20 mouse cellular contexts compared by ENCODE assay signal in genomic region chr11:107431197-107431965, GRCm38 (mm10). TPM values are rescaled to one million over a fixed set of nuclear protein-coding genes. Genes with fewer than 3 reads are reported as not detected.
DNase-seq lines count a peak whose midpoint lies in the region; ATAC-seq and TF ChIP-seq lines count a peak whose summit lies in the region.
"Had no signal": no experiment of that assay in that cellular context is flagged by ENCODE, and none has a peak within 500 bp of the region (broad histone marks: within the 10 kb centered on the region; RNA-seq: fewer than 3 reads in every experiment).

No protein-coding gene starts in this region.

- no peaks in the 10 kb centered on the region for H3K9me3 ChIP-seq in neural tube, embryonic 15.5 days (replicated peaks)
- H3K9me3 ChIP-seq in liver, postnatal 0 days (ENCODE audit: low read length) = no peaks in the 10 kb centered on the region
- H3K9me3 ChIP-seq: forebrain, embryonic 12.5 days; G1E; hindbrain, embryonic 15.5 days had no signal

- peak; percentile 79 for DNase-seq in kidney, adult 2 months
- DNase-seq in kidney, postnatal 10 days = no peak
- DNase-seq in neural tube, embryonic 10.5 days (ENCODE audit: extremely low spot score, low spot score) = no peak
- DNase-seq in fat pad, adult 2 months (ENCODE audit: extremely low read depth, low read depth, low spot score) = peak; percentile 43
- DNase-seq in liver, postnatal 0 days = no peak
- DNase-seq in cerebellum, postnatal 4 days (ENCODE audit: low spot score in 2 of 2) = no peak
- DNase-seq in gastrocnemius, adult 2 months = no peak
- DNase-seq: adrenal gland, adult 2 months; cerebellum, adult 8-10 months; heart, postnatal 14 days; lung, postnatal 10 days; right cerebral cortex, postnatal 14 days; thymus, postnatal 25 days had no signal

- no peak overlapping the region for H3K4me3 ChIP-seq in kidney, adult 2 months (ENCODE audit: insufficient read depth, low read depth, low read length)
- H3K4me3 ChIP-seq in neural tube, embryonic 15.5 days (replicated peaks) = no peak overlapping the region
- no peak overlapping the region for H3K4me3 ChIP-seq in liver, postnatal 0 days (ENCODE audit: low read depth, low read length)
- no peak overlapping the region for H3K4me3 ChIP-seq in gastrocnemius, adult 2 months
- H3K4me3 ChIP-seq: forebrain, embryonic 12.5 days; hindbrain, embryonic 15.5 days; neural tube, embryonic 12.5 days had no signal

- no peak for TF ChIP-seq EP300 in liver, postnatal 0 days (IDR thresholded peaks at IDR 0.05; ENCODE audit: low read depth)

- no peaks in the 10 kb centered on the region for H3K27me3 ChIP-seq in kidney, adult 2 months (replicated peaks; ENCODE audit: control insufficient read depth, insufficient read depth, low read length)
- H3K27me3 ChIP-seq in neural tube, embryonic 15.5 days (replicated peaks) = no peaks in the 10 kb centered on the region
- no peaks in the 10 kb centered on the region for H3K27me3 ChIP-seq in liver, postnatal 0 days (ENCODE audit: insufficient read depth, low read length)
- H3K27me3 ChIP-seq: forebrain, embryonic 12.5 days; hindbrain, embryonic 15.5 days; neural tube, embryonic 12.5 days had no signal

- no peak for TF ChIP-seq POLR2A in kidney, adult 2 months (IDR thresholded peaks at IDR 0.05; ENCODE audit: low read depth, low read length)

- intact Hi-C loops in gastrocnemius, adult 2 months (cut with DNase I) = no loop called here

- H3K9ac ChIP-seq in neural tube, embryonic 15.5 days (replicated peaks) = no peak overlapping the region
- H3K9ac ChIP-seq in liver, postnatal 0 days (replicated peaks) = no peak overlapping the region
- H3K9ac ChIP-seq: forebrain, embryonic 12.5 days; hindbrain, embryonic 15.5 days; neural tube, embryonic 12.5 days had no signal

- peaks cover 15% of the 10 kb centered on the region; the same call in 1 of the 2 replicates for H3K4me1 ChIP-seq in kidney, adult 2 months (ENCODE audit: control insufficient read depth, insufficient read depth, low read length)
- H3K4me1 ChIP-seq in neural tube, embryonic 15.5 days = peaks cover 15% of the 10 kb centered on the region; the same call in 1 of the 2 replicates
- H3K4me1 ChIP-seq in liver, postnatal 0 days (ENCODE audit: insufficient read depth) = peaks cover 11% of the 10 kb centered on the region

- no peak overlapping the region for H3K4me2 ChIP-seq in neural tube, embryonic 15.5 days
- H3K4me2 ChIP-seq in liver, postnatal 0 days (ENCODE audit: low read depth, low read length) = no peak overlapping the region
- H3K4me2 ChIP-seq: forebrain, embryonic 12.5 days; heart, embryonic 11.5 days; hindbrain, embryonic 15.5 days; neural tube, embryonic 12.5 days had no signal

- TF ChIP-seq CTCF in kidney, adult 2 months (conservative IDR thresholded peaks at IDR 0.05; ENCODE audit: insufficient read depth, insufficient read length, low read depth, low read length) = no peak
- no peak for TF ChIP-seq CTCF in liver, postnatal 0 days (IDR thresholded peaks at IDR 0.05; ENCODE audit: low read depth)
- TF ChIP-seq CTCF in gastrocnemius, adult 2 months (IDR thresholded peaks at IDR 0.05) = no peak

- H3K27ac ChIP-seq in kidney, adult 2 months (ENCODE audit: insufficient read depth, low read depth, low read length) = peak overlapping the region; percentile 87
- H3K27ac ChIP-seq in neural tube, embryonic 15.5 days (replicated peaks) = 0 out of 2 replicates have a peak overlapping the region, but pooled peaks have one; percentile 37
- H3K27ac ChIP-seq in liver, postnatal 0 days (ENCODE audit: low read depth) = peak overlapping the region; percentile 75
- no peak overlapping the region for H3K27ac ChIP-seq in gastrocnemius, adult 2 months
- H3K27ac ChIP-seq: forebrain, embryonic 12.5 days; hindbrain, embryonic 15.5 days; neural tube, embryonic 12.5 days had no signal

- no peak for ATAC-seq in neural tube, embryonic 15.5 days (ENCODE audit: low FRiP score)
- ATAC-seq in liver, postnatal 0 days = peak; percentile 66
- ATAC-seq: intestine, embryonic 16.5 days had no signal

- H3K36me3 ChIP-seq in kidney, adult 2 months (ENCODE audit: control insufficient read depth, insufficient read depth, low read length) = no peaks in the 10 kb centered on the region
- no peaks in the 10 kb centered on the region for H3K36me3 ChIP-seq in neural tube, embryonic 15.5 days
- H3K36me3 ChIP-seq in liver, postnatal 0 days (replicated peaks; ENCODE audit: insufficient read depth, low read length) = no peaks in the 10 kb centered on the region
- H3K36me3 ChIP-seq: forebrain, embryonic 12.5 days; hindbrain, embryonic 15.5 days; neural tube, embryonic 12.5 days had no signal

- 48% methylated on average over 7 of the region's 7 CpGs for WGBS in kidney, adult 2 months
- WGBS in neural tube, embryonic 15.5 days = 85% methylated on average over 7 of the region's 7 CpGs
- WGBS in liver, postnatal 0 days (ENCODE audit: insufficient replicate concordance) = 55% methylated on average over 7 of the region's 7 CpGs

RNA-seq across cellular contexts. Expression of gene Pitpnc1, which starts 39.1 kb away (rescaled TPM):
- polyA plus RNA-seq in kidney, adult 2 months (2012; rRNA removed) = 15.0 and 18.5 TPM in 2 replicates
- 42.0 and 45.0 TPM in 2 replicates for polyA plus RNA-seq in neural tube, embryonic 15.5 days (2015; fragmentation: Nextera tagmentation; extraction: Ambion mirVana)
- polyA plus RNA-seq in liver, postnatal 0 days (2015; fragmentation: Nextera tagmentation; extraction: Ambion mirVana) = 6.8 and 9.1 TPM in 2 replicates
- total RNA-seq in gastrocnemius, adult 2 months (2021) = 100 to 1,000 TPM in 1 of 2 experiments, 10 to 100 TPM in 1; 59.4 to 114 TPM

RNA-seq across cellular contexts. Expression of gene Psmd12, which starts 47.9 kb away (rescaled TPM):
- 15.1 and 19.9 TPM in 2 replicates for polyA plus RNA-seq in kidney, adult 2 months (2012; rRNA removed)
- 151 and 162 TPM in 2 replicates for polyA plus RNA-seq in neural tube, embryonic 15.5 days (2015; fragmentation: Nextera tagmentation; extraction: Ambion mirVana)
- 78.8 and 79.6 TPM in 2 replicates for polyA plus RNA-seq in liver, postnatal 0 days (2015; fragmentation: Nextera tagmentation; extraction: Ambion mirVana)
- 100 to 1,000 TPM; 105 to 106 TPM for total RNA-seq in gastrocnemius, adult 2 months (2021)

Comparison
In these comparisons a context has a peak if more than half of its experiments do, and no peak if none do; other contexts are left out.
1. DNase-seq: peak in kidney, adult 2 months (single experiment) and fat pad, adult 2 months (single experiment); none in kidney, postnatal 10 days (single experiment), neural tube, embryonic 10.5 days (single experiment), liver, postnatal 0 days (single experiment), cerebellum, postnatal 4 days (0 of 2) and gastrocnemius, adult 2 months (single experiment).